Mouse (Mus musculus) forebrain, embryonic 10.5 days (tissue): Measurements from ENCODE around the gene Prkn. TPM values are rescaled to one million over a fixed set of nuclear protein-coding genes. Genes with fewer than 3 reads are reported as not detected.

Experiments
- DNase-seq: peaks from one replicate; pipeline ENCODE4 v3.0.0-alpha.2; 2017; ENCODE audit warnings: low spot score; ENCODE audit errors: extremely low spot score
- H3K27ac ChIP-seq: fragments of 300-500 bp; sonication (generic); 2 replicates; pipeline ENCODE4 v1.5.1; 2016; ENCODE audit warnings: mild to moderate bottlenecking
- H3K27me3 ChIP-seq: fragments of 300-500 bp; sonication (generic); 2 replicates; pipeline ENCODE4 v1.6.1; 2016; ENCODE audit warnings: mild to moderate bottlenecking; ENCODE audit not compliant: poor library complexity, severe bottlenecking
- H3K36me3 ChIP-seq: fragments of 300-500 bp; sonication (generic); replicated peaks from 2 replicates; pipeline ENCODE4 v1.6.1; 2016; ENCODE audit warnings: mild to moderate bottlenecking, moderate library complexity
- H3K4me1 ChIP-seq: fragments of 300-500 bp; sonication (generic); 2 replicates; pipeline ENCODE4 v1.6.1; 2016
- H3K4me3 ChIP-seq: fragments of 300-500 bp; sonication (generic); 2 replicates; pipeline ENCODE4 v1.5.1; 2016; ENCODE audit warnings: mild to moderate bottlenecking, moderate library complexity
- H3K9me3 ChIP-seq: fragments of 300-500 bp; sonication (generic); 2 replicates; pipeline ENCODE4 v1.6.1; 2016; ENCODE audit warnings: mild to moderate bottlenecking, moderate library complexity
- WGBS: fragments of 180-500 bp; shearing (Covaris S2); methylation state at CpG from one replicate; pipeline ENCODE4 v1.1.7; 2016; 5-methylcytosine and 5-hydroxymethylcytosine counted together
- polyA plus RNA-seq: library from polyadenylated mRNA; unstranded; fragments of >200 nt; fragmentation: Nextera tagmentation; extraction: Ambion mirVana; gene quantifications from 2 replicates; pipeline ENCODE4 v1.2.1, GENCODE M21; 2016

The Prkn gene
- polyA plus RNA-seq, 1 experiment from 2014 or later, result 0.81 TPM

GRCm38 (mm10) chr17:11483032-11483431 lies 642.8 kb downstream of the Prkn start:
- Histone ChIP-seq H3K4me1 (no peaks in the 10 kb centered on the region), H3K36me3 (no peaks in the 10 kb centered on the region), H3K4me3 (no peak overlapping the region), H3K27me3 (no peaks in the 10 kb centered on the region), H3K9me3 (no peaks in the 10 kb centered on the region), H3K27ac (no peak overlapping the region)
- DNase-seq, result no peak
- 85% methylated on average over 2 of the region's 2 CpGs for WGBS

GRCm38 (mm10) chr17:11490051-11490450 lies 649.9 kb downstream of the Prkn start:
- no peak for DNase-seq
- H3K4me1 ChIP-seq, result no peaks in the 10 kb centered on the region
- WGBS, result 83% methylated on average over 4 of the region's 4 CpGs

GRCm38 (mm10) chr17:11502556-11502955 lies 662.4 kb downstream of the Prkn start:
- H3K4me3 ChIP-seq, result no peak overlapping the region
- DNase-seq, result no peak
- H3K9me3 ChIP-seq, result no peaks in the 10 kb centered on the region
- H3K27me3 ChIP-seq, result no peaks in the 10 kb centered on the region
- H3K27ac ChIP-seq, result no peak overlapping the region
- 0 out of 2 replicates have a peak, but pooled peaks cover 3% of the 10 kb centered on the region for H3K4me1 ChIP-seq
- H3K36me3 ChIP-seq, result no peaks in the 10 kb centered on the region
- 55% methylated on average over 7 of the region's 7 CpGs for WGBS

More at GRCm38 (mm10) chr17:11490051-11490450, 649.9 kb downstream of the Prkn start:
- Histone ChIP-seq H3K36me3 (no peaks in the 10 kb centered on the region), H3K27ac (no peak overlapping the region), H3K27me3 (no peaks in the 10 kb centered on the region), H3K9me3 (no peaks in the 10 kb centered on the region; the same call in 1 of the 2 replicates), H3K4me3 (no peak overlapping the region)

- Histone ChIP-seq H3K27ac (no peak overlapping the region), H3K27me3 (no peaks in the 10 kb centered on the region), H3K4me1 (peaks cover 6% of the 10 kb centered on the region; the same call in 1 of the 2 replicates), H3K36me3 (no peaks in the 10 kb centered on the region), H3K4me3 (no peak overlapping the region), H3K9me3 (no peaks in the 10 kb centered on the region)
- 91% methylated on average over 3 of the region's 3 CpGs for WGBS
- no peak for DNase-seq
Measured at GRCm38 (mm10) chr17:11504496-11504895, 664.3 kb downstream of the Prkn start.

- H3K27ac ChIP-seq, result no peak overlapping the region
- H3K36me3 ChIP-seq, result no peaks in the 10 kb centered on the region
- H3K4me1 ChIP-seq, result peaks cover 10% of the 10 kb centered on the region; the same call in 1 of the 2 replicates
- H3K9me3 ChIP-seq, result no peaks in the 10 kb centered on the region
- no peak overlapping the region for H3K4me3 ChIP-seq
- WGBS, result 87% methylated on average over 3 of the region's 3 CpGs
- no peaks in the 10 kb centered on the region for H3K27me3 ChIP-seq
- no peak for DNase-seq
Measured at GRCm38 (mm10) chr17:11507082-11507481, 666.9 kb downstream of the Prkn start.

- Histone ChIP-seq H3K27me3 (no peaks in the 10 kb centered on the region), H3K9me3 (no peaks in the 10 kb centered on the region), H3K4me3 (no peak overlapping the region), H3K4me1 (peaks cover 17% of the 10 kb centered on the region), H3K27ac (no peak overlapping the region), H3K36me3 (no peaks in the 10 kb centered on the region)
- DNase-seq, result no peak
- 72% methylated on average over 7 of the region's 7 CpGs for WGBS
Measured at GRCm38 (mm10) chr17:11510081-11510480, 669.9 kb downstream of the Prkn start.

GRCm38 (mm10) chr17:11514032-11514761 lies 674.0 kb downstream of the Prkn start:
- H3K27me3 ChIP-seq, result no peaks in the 10 kb centered on the region
- H3K27ac ChIP-seq, result no peak overlapping the region
- no peaks in the 10 kb centered on the region for H3K9me3 ChIP-seq
- H3K4me1 ChIP-seq, result peaks cover 17% of the 10 kb centered on the region
- WGBS, result 37% methylated on average over 8 of the region's 8 CpGs
- no peak for DNase-seq
- no peaks in the 10 kb centered on the region for H3K36me3 ChIP-seq
- no peak overlapping the region for H3K4me3 ChIP-seq

GRCm38 (mm10) chr17:11515619-11516018 lies 675.4 kb downstream of the Prkn start:
- Histone ChIP-seq H3K4me1 (peaks cover 10% of the 10 kb centered on the region), H3K36me3 (no peaks in the 10 kb centered on the region), H3K27ac (no peak overlapping the region), H3K27me3 (no peaks in the 10 kb centered on the region), H3K9me3 (no peaks in the 10 kb centered on the region), H3K4me3 (no peak overlapping the region)
- DNase-seq, result no peak
- WGBS, result 92% methylated on average over 4 of the region's 4 CpGs

GRCm38 (mm10) chr17:11516165-11516564 lies 676.0 kb downstream of the Prkn start:
- Histone ChIP-seq H3K4me3 (no peak overlapping the region), H3K36me3 (no peaks in the 10 kb centered on the region), H3K9me3 (no peaks in the 10 kb centered on the region), H3K27me3 (no peaks in the 10 kb centered on the region), H3K4me1 (peaks cover 10% of the 10 kb centered on the region), H3K27ac (no peak overlapping the region)
- no peak for DNase-seq
- 82% methylated on average over 7 of the region's 7 CpGs for WGBS

GRCm38 (mm10) chr17:11532066-11532465 lies 691.9 kb downstream of the Prkn start:
- H3K36me3 ChIP-seq, result no peaks in the 10 kb centered on the region
- 40% methylated on average over 3 of the region's 3 CpGs for WGBS

GRCm38 (mm10) chr17:11532748-11533147 lies 692.6 kb downstream of the Prkn start:
- Histone ChIP-seq H3K4me3 (no peak overlapping the region), H3K9me3 (no peaks in the 10 kb centered on the region), H3K36me3 (no peaks in the 10 kb centered on the region), H3K4me1 (peaks cover 39% of the 10 kb centered on the region), H3K27ac (peak overlapping the region; percentile 79), H3K27me3 (no peaks in the 10 kb centered on the region)
- WGBS, result 17% methylated on average over 2 of the region's 2 CpGs
- peak; percentile 21 for DNase-seq

More at GRCm38 (mm10) chr17:11532066-11532465, 691.9 kb downstream of the Prkn start:
- Histone ChIP-seq H3K4me1 (peaks cover 39% of the 10 kb centered on the region), H3K4me3 (no peak overlapping the region), H3K9me3 (no peaks in the 10 kb centered on the region), H3K27me3 (no peaks in the 10 kb centered on the region), H3K27ac (peak overlapping the region; percentile 79; the same call in 1 of the 2 replicates)
- DNase-seq, result no peak

- no peaks in the 10 kb centered on the region for H3K27me3 ChIP-seq
- H3K4me3 ChIP-seq, result no peak overlapping the region
- H3K4me1 ChIP-seq, result peaks cover 39% of the 10 kb centered on the region
- no peaks in the 10 kb centered on the region for H3K36me3 ChIP-seq
- no peaks in the 10 kb centered on the region for H3K9me3 ChIP-seq
- H3K27ac ChIP-seq, result peak overlapping the region; percentile 71
- WGBS, result 12% methylated on average over 1 of the region's 1 CpGs
- DNase-seq, result peak; percentile 15
Measured at GRCm38 (mm10) chr17:11533835-11534234, 693.7 kb downstream of the Prkn start.

GRCm38 (mm10) chr17:11538826-11539225 lies 698.6 kb downstream of the Prkn start:
- no peak overlapping the region for H3K27ac ChIP-seq
- H3K27me3 ChIP-seq, result no peaks in the 10 kb centered on the region
- WGBS, result 91% methylated on average over 7 of the region's 7 CpGs
- no peak for DNase-seq
- no peaks in the 10 kb centered on the region for H3K9me3 ChIP-seq
- no peak overlapping the region for H3K4me3 ChIP-seq
- H3K36me3 ChIP-seq, result no peaks in the 10 kb centered on the region
- H3K4me1 ChIP-seq, result peaks cover 18% of the 10 kb centered on the region
